Mouse (Mus musculus) large intestine, adult 2 months (tissue): ENCODE data around the gene Ppip5k2. TPM values are rescaled to one million over a fixed set of nuclear protein-coding genes. Genes with fewer than 3 reads are reported as not detected.

Source experiments
- DNase-seq: peaks from one replicate; pipeline ENCODE4 v3.0.0-alpha.2; 2012; ENCODE audit warnings: low read depth, low spot score
- WGBS: fragments of 180-500 bp; shearing (Covaris S2); methylation state at CpG from one replicate; pipeline ENCODE4 v1.1.7; 2018; 5-methylcytosine and 5-hydroxymethylcytosine counted together
- polyA plus RNA-seq: library from polyadenylated mRNA; depleted of rRNA; stranded (reverse); fragments of >200 nt; gene quantifications from 2 replicates; pipeline ENCODE4 v1.2.3, GENCODE M21; 2012

Gene Ppip5k2
- polyA plus RNA-seq, 1 experiment, result 6.0 TPM

DNA sequence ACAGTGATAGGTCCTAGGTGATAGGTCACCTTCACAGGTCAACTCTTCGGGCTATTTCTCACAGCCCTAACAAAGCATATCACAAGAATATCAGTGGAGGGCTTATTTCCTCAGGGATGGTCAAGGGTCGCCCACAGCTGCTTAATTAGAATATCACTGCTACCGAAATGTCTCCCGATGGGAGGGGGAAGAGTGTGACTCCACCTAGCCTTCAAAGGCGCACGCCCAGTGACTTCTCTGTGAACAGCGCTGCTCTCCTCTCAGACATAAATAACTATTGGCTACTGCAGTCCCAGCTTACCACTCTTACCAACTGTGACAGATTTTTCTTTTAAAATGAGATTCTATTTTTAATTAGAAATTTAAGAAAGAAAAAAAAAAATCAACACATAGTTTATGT is 9.6 kb downstream of the Ppip5k2 start:
- WGBS, result 84% methylated on average over 7 of the region's 7 CpGs
- DNase-seq, result no peak

DNA sequence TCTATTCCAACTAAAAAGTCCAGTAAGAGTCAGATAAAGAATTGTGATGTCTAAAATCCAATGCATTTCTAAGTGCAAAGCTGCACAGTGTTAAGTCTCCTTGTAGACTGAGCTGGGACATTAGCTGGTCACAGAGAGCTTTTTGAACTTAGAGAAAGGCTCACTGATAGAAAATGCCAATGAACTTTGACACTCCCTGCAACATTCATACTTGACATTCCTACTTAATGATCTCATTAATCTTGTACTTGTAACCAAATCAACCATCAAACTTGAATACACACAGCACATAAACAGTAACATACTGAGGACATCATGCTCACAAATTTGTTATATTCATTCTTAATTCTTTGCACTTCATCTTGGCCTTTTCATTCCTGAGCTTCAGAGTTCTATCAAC is 10.4 kb downstream of the Ppip5k2 start:
- no peak for DNase-seq

DNA sequence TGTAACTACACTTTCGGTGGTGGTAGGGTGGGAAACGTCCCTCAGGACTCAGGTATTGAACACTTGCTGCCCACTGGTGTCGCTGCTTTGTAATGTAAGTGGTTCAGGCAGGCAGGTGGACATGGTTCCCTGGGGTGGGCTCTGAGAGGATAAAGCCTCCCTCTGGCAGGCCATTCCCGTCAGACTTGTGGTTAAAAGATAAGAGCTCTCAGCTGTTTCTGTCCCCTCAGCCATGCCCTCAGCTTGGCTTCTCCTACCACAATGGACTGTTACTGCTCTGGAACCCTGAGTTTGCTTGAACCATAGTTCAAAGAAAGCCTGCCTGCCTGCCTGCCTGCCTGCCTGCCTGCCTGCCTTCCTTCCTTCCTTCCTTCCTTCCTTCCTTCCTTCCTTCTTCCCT is 15.8 kb downstream of the Ppip5k2 start:
- WGBS, result 83% methylated on average over 4 of the region's 4 CpGs
- no peak for DNase-seq

DNA sequence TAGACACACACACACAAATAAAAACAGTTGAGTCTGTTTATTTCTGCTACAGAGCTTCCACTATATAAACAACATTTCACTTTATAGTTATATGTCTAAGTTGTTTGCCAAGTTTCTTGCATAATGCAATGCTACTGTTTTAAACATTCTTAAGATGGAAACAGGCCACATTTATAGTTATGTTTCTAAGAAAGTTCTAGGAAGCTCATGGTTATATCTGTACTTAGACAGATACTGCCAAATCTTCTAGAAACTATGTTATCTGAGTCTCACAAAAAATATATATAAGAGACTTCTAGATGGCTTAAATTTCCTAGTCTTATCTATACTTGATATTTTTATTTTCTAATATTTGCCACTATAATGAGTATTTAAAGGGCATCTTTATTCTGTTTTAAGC is 17.0 kb downstream of the Ppip5k2 start:
- no peak for DNase-seq

DNA sequence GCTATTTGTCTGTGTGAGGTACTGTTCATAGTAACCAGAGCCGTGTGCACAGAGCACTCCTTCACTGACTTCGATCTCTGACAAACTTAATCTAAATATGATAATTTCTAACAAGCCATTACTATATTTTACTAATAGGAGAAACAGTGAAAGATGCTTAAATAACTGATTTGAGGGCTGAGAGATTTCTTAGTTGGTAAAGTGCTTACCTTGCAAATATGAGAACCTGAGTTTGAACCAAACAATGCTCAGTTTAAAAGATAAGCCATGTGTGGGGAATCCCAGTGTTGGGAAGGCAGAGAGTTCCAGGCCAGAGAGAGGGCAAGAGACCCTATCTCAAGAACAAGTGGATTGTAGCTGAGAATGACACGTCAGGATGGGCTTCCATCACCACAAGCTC is 22.0 kb downstream of the Ppip5k2 start:
- no peak for DNase-seq
- 96% methylated on average over 3 of the region's 3 CpGs for WGBS

DNA sequence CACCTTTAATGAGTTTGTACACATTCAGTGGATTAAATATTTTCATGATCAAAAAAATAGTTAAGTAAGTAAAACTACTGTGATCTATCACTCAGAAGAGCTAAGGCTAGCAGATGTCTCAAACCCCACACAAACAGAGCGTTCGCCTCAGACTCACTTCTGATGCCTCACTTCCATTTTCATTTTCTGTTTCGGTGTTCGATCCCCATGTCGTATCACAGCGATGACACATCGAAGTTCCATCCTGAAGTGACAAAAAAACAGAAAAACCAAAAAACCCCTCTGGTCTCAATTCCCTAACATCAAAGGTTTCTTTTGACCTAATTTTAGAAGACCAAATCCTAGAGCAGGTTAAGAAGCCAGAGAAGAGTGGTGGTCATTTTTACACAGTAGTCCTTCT is 23.9 kb downstream of the Ppip5k2 start:
- WGBS, result 96% methylated on average over 7 of the region's 7 CpGs
- no peak for DNase-seq

DNA sequence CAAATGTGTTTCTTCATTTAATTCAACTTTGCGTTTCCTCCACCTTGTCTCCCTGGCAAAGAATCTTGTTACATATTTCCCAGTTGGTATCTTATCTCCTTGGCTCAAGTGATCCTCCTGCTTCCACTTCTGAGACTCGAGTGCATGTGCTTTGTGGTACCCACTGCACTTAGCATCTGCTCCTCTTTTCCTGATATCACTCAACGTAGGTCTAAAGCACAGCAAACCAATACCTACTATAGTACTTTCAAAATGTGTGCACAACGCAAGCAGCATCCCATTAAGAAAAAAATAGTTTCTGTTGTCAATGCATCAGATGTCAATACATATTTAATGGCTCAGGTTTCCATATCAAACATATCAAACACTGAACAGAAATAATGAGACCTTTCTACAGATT is 24.5 kb downstream of the Ppip5k2 start:
- no peak for DNase-seq
- WGBS, result 90% methylated on average over 4 of the region's 4 CpGs

DNA sequence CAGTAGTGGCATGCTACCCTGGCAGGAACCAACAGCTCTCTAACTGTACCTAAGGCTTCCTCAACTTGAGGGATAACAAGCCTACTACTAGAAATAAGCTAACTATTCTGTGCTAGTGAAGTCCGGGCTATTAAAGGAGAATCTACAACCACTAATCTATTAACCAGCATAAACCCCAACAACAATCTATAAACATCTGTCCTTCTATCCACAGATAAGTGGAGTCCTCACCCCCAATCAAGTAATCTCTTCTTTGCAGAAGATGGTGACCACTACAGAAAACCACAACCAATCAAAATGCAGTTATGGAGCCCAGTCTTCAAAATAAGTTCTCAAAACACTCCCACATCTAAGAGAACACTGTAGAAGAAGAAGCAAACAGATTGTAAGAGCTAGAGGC is 27.1 kb downstream of the Ppip5k2 start:
- WGBS, result 97% methylated on average over 1 of the region's 1 CpGs

DNA sequence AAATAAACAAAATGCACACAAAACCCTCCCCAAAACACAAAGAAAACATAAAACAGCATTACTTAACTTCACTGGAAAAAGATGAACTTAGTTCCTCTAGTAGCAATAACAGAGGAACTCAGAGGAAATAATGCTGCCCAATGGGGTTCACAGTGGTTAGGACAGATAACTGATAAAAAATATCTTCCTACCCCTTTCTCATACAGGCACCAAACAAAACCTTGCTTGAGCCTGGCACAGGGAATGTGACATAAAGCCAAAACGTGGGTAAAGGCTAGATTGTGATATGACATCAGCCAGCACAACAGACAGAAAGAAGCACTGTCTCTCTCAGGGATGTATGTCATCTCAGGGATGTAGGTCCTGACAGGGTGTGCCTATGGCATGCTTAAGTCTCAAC is 40.9 kb downstream of the Ppip5k2 start:
- 60% methylated on average over 1 of the region's 1 CpGs for WGBS
- no peak for DNase-seq

More for the DNA sequence above, 27.1 kb downstream of the Ppip5k2 start:
- no peak for DNase-seq

DNA sequence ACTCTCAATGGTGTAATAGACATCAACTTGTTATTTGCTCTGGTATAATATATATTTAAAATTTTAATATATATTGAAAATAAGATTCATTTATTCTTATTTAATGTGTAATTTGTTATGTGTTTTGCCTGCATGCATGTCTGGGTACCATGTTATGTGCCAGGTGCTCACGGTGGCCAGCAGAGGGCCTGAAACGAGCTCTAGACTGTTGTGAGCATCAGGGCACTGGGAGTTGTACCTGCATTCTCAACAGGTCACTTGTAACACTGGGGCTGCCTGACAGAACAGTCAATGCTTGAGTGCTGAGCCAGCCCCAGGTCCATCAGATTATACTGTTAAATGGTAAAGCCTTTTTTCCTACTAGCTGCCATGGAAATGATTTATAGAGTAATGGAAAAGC is 43.5 kb downstream of the Ppip5k2 start:
- WGBS, result 63% methylated on average over 2 of the region's 2 CpGs
- no peak for DNase-seq

DNA sequence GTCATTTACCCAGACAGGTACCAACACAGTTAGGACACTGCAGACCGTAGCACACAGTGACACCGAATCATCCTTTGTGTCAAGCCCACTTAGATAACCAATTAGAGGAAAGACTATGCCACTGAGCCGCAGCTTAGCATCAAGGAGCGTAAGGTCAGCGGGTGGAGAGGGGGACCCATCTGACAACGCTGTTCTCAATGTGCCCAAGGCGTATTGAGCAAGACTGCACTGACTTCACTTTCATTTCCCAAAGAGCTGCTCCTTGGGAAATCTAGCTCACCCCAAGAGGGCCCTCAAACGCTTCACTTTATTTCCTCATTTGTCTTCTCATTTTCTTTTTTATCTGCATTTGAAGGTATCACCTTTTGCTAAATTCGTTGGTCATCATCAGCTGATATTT is 51.8 kb downstream of the Ppip5k2 start:
- no peak for DNase-seq
- 92% methylated on average over 9 of the region's 9 CpGs for WGBS

DNA sequence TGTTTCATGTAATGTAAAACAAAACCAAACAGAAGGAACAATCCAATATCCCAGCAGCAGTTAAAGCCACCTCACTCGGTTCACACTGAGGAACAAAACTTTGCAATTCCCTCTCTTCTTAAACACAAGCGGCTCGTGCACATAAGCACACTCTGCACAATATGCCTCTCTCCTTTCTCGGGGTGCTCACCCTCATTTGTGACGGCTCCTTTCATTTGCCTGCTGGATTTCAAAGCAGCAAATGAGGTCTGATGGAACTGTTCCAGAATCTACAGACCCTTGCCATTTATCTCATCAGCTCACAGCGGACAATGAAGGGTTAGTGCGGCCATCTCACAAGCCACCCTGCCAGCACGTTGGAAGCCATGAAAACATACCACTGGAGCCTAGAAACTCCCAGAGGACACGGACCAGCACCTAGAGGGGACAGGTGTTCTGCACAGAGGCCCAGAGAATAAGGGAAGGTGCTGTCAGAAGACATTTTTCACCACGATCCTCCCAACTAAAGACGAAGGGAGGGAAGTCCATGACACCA is 55.8 kb downstream of the Ppip5k2 start:
- no peak for DNase-seq
- WGBS, result 90% methylated on average over 11 of the region's 11 CpGs

DNA sequence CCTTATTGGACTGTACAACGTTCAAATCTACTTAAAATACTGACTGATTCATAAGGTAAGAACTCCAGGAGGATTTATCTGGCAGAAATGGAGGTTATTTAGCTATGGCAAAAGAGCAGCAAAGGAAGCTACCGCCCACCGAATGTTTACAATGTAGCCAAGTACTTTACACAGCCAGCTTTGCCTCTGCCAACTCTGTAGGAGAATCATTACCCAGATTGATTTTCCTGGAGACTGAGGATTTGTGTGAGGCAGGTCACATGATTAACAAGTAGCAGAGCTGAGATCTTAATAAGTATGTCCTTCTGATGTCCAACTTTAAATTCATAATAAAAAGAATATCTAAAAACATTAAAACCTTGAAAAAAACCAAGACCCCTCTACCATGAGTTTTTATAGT is 59.7 kb downstream of the Ppip5k2 start:
- WGBS, result 63% methylated on average over 3 of the region's 3 CpGs
- DNase-seq, result no peak

DNA sequence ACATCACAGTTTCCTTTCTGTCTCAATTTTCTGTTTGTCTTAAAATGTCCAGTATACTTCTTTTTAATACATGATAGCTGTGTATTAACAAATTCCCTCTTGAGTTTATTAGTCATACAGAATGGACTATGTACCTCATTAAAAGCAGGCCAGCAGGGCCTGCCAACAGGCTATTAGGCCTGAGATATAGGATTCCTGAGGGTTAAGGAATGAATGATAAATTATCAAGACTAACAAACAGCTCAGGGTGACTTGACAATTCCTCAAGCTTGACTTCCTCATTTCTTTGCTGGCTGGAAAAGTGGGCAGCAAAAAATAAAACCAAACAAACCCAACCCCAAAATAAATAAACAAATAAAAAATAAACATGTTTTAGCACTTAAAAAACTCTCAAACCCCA is 64.8 kb downstream of the Ppip5k2 start:
- DNase-seq, result no peak

DNA sequence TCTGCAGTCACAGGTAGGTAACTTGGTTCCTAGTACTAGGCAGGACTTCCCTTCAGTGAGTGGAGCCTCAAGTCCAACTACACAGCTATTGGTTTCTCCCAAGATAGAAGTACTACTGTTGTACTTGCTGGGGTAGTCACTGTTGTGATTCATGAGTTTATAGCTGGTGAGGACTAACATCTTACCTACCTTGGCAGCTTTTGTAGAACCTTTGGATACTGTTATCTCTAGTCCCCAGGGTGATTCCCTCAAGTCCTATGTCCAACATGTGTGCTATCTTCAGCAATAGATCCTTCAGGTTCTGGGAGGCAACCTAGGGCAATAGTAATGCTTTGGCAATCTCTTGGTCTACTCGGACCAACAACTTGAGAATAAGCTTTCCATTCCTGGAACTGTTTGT is 65.6 kb downstream of the Ppip5k2 start:
- WGBS, result 91% methylated on average over 1 of the region's 1 CpGs
- DNase-seq, result no peak

DNA sequence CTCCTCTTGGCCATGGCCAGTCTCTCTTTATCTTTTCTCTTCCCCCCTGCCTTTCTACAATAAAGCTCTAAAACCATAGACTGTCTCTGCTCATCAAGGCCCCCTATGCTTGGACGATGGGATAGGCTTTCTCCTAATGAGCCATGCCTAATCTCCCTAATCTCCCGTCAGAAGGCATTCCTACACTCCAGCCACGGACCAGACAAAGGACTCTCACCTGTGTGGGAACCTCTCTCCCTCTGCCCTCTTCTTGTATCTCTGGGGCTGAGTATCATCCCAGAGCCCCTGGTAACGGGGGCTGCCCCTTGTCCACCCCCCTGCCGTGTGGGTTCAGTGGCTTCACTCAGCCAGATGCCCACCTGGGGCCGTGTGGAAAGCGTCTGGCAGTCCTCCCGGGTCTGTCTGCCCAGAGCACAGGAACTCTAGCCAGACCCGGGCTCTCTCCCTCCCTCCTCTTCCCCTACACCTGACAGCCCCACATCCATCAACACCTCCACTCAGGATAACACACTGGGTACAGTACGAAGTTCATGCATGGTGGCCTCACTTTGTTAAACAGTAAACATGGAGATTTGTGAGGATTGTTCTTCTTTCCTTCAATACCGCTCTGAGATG is 71.1 kb downstream of the Ppip5k2 start:
- no peak for DNase-seq
- WGBS, result 21% methylated on average over 11 of the region's 11 CpGs

DNA sequence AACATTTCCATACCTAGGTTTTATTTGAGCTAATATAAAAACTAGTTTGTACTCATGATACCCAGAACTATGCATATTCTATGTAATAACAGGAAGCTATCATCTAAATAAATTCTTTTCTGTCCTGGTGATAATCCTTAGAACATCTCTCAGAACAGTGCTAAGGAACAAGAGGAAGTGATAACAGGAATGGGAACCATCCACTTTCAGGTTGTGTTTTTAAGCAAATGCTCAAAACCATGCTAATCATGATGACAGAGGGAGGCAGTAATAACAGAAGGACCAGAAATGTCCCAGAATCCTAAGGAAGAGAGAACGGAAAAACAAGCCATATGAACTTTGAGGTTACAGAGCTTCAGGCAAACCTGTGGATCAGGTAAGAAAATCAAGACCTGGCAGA is 72.9 kb downstream of the Ppip5k2 start:
- DNase-seq, result no peak
- WGBS, result 92% methylated on average over 1 of the region's 1 CpGs

DNA sequence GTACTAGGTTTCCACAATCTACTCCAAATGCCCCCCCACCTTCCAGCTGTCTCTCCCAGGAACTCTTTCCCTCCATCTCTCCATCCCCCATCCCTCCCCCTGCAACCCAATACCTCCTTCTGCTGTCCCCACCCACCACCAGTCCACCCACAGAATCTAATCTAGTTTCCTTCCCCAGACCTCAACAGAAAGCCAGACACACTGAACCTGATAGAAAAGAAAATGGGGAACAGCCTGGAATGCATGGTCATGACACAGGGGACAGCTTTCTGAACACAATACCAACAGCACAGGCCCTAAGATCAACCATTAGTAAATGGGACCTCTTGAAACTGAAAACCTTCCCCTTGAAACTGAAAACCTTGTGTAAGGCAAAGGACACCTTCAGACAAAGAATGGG is 76.4 kb downstream of the Ppip5k2 start:
- DNase-seq, result no peak

DNA sequence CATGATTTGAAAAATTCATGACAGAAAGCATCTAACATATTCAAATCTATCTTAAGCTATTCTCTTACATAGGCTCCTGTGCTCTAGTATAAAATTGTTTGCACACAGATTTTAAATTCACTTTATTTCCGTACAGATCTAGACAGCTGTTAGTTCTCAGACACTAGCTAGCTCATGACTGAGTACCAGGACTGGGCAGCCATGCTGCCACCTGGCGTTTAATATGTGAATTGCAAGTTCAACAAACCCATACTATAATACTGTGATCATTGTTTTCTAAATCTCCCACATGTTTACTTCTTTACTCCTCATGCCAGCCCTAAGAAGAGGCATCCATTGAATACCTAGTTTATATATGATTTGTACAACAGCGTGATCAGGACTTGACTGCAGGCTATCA is 81.5 kb downstream of the Ppip5k2 start:
- 6% methylated on average over 3 of the region's 3 CpGs for WGBS
- DNase-seq, result peak; percentile 21

DNA sequence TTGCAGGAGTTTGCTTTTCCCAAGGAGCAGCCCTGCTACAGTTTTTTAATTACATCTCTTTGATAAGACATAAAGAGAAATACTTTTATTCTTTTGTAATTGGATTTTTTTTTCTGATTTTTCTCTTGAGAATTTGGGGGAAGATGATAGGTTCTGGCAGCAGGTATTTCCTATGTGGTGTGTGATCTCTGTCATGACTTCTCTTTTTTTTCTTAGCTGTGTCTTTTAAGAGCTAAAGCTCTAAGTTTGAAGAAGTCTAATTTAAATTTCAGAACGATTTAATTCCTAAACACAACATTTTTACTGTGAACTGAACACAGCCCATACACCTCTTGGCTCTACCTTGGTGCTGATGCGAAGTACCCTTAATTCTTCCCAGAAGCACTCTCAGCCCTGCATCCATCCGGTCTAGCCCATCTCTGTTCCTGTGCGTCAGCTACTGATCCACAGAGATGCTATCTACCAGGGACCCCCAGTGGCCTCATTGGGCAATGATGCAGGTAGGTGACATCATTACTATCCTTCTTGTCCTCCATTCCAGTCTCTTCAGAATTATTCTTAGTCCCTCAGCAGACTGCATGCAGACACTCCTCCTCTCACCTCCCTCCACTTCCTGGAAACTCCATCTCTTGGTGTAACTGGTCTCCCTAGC is 93.6 kb downstream of the Ppip5k2 start:
- DNase-seq, result no peak
- WGBS, result 72% methylated on average over 4 of the region's 4 CpGs

DNA sequence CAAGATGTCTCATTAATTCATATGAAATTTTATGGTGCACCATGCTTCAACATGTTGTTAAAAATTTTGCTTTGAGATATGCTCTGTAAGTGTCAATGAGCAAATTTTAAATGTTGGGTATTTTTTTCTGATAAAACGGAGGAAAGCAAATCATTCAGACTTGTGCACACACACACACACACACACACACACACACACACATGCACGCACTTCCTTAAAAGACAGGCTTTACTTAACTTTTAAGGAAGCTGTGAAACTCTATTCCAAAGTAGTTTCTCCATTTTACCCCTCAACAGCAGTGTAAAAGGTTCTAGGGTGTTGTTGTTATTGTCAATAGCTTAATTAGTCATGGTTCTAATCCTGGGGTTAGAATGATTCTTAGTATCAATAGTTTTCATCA is 94.1 kb downstream of the Ppip5k2 start:
- no peak for DNase-seq
- 39% methylated on average over 2 of the region's 2 CpGs for WGBS

DNA sequence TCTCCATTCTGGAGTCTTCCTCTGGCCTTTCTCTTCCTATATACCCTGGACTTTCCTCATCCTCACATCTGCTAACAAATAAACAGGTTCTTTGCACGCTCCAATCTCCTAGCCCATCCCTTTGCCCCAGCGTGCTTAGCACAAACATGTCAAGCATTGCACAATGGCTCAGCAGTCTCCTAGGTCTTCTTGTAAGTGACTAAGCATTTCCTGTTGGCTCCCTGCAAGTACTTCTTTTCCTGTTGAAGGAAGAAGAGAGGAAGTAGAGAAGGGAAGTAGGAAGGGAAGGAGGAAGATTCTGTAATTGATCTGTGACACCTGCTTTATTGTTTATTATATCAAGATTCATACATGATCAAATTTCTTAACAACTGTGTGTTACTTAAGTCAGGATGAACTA is 97.4 kb downstream of the Ppip5k2 start:
- DNase-seq, result no peak
- WGBS, result 18% methylated on average over 2 of the region's 2 CpGs
